Mouse (Mus musculus): ENCODE data around the gene Tecpr2.

DNA sequence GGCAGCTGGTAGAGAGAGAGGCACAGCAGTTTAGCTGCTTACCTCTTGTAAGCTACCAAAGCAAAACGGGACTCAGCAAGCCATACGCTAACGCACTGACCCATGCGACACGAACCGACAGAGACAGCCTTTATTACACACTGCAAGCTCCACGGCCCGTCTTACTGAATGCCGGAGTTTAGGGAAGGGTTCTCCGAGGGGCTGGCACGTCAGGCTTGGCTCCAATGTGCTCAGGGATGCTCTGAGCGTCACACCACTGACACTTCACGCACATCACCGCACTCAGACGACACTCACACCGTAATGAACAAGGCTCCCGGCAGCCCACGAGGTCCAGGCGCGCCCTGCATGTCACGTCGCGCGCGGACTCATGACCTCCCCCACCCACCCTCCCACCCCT, 458 bp upstream of the Tecpr2 start:
- no peak for TF ChIP-seq ZC3H11A (IDR thresholded peaks at IDR 0.05; ENCODE audit: borderline replicate concordance, low read depth, low read length)
- TF ChIP-seq HCFC1 (IDR thresholded peaks at IDR 0.05; ENCODE audit: borderline replicate concordance, insufficient read depth, low read length) = no peak
- TF ChIP-seq CHD2 (IDR thresholded peaks at IDR 0.05; ENCODE audit: low read depth, low read length) = no peak
- no peak for TF ChIP-seq MAFK (IDR thresholded peaks at IDR 0.05; ENCODE audit: insufficient read depth, low read depth, low read length)
- TF ChIP-seq ZNF384 (IDR thresholded peaks at IDR 0.05; ENCODE audit: low read depth, low read length) = no peak

Measured in ES-E14 (cell line).